Mouse (Mus musculus): ENCODE measurements at regions not wholly inside any gene's neighbourhood (a gene's known extent, or its start where the extent isn't known, plus 50 kb on each side); places are given as distances from the start of the nearest gene placed in this dataset.

DNA sequence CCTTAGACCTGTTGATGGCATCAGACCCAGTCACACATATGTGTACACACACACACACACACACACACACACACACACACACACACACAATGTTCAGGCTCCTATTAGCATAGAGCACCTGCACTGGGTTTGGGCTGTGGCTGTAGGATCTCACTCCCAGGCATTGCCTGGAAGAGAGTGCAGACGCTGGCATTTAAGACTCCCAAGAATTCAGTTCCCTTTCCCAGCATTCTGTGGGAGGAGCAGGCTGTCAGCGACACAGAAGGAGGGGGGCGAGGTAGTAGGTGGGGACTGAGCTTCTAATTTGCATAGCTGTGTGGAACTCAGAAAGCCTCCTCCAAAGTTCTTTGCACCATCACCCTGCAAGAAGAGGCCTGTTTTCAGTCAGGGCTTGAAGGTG is 374.2 kb upstream of the Fam49b start:
- in situ Hi-C loops (cut with MboI): no loop called here

GRCm38 (mm10) chr15:64434908-64435307 is 374.6 kb upstream of the Fam49b start:
- in situ Hi-C loops (cut with MboI): no loop called here

DNA sequence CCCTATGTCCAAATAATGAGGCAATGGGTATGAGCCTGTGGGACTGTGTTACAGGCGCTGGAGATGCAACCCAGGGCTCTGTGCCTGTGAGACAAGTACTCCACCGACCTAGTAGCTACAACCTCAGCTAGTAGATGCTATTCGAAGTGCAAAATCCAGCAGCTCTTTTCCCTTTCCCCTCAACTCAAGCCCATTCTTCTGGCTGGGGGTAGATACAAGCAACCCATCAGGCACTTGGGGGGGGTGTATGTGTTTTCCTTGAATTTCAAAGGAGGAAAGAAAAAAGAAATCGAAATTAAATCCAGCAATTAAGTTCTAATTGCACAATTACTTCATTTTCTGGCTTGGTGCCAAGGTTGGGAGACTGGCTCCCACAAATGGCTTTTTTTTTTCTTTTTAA is 372.4 kb upstream of the Gm21798 start:
- in situ Hi-C loops (cut with MboI): no loop called here

GRCm38 (mm10) chr15:64446411-64447072 is 371.0 kb upstream of the Gm21798 start:
- in situ Hi-C loops (cut with MboI): no loop called here

GRCm38 (mm10) chr15:64447239-64447952 is 370.1 kb upstream of the Gm21798 start:
- in situ Hi-C loops (cut with MboI): no loop called here

DNA sequence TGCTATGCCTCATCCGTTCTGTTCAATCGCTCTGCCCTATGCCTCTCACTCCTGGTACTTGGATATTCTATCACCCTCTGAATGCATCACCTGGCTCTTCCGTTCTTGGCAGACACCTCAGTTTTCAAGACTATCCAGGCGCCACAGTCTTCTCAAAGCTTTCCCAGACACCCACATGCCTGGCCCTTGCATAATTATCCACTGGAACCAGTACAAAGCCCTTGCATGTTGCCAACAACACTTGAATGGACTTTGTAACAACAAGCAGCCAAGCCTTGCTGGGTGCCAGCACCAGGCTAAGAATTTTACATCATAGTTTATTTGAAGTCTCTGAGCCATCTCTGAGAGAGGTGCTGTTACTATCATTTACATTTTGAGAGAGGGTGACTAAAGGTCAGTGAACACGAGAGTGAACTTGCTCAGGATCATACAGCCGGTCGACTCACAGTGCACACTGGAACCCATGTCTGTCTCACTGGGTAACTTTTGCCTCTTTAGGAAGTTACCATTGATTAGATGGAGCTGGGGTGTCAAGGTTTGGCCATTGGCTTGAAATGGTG is 368.8 kb upstream of the Gm21798 start:
- in situ Hi-C loops (cut with MboI): no loop called here

GRCm38 (mm10) chr15:64470743-64471142 is 346.8 kb upstream of the Gm21798 start:
- in situ Hi-C loops (cut with MboI): no loop called here

DNA sequence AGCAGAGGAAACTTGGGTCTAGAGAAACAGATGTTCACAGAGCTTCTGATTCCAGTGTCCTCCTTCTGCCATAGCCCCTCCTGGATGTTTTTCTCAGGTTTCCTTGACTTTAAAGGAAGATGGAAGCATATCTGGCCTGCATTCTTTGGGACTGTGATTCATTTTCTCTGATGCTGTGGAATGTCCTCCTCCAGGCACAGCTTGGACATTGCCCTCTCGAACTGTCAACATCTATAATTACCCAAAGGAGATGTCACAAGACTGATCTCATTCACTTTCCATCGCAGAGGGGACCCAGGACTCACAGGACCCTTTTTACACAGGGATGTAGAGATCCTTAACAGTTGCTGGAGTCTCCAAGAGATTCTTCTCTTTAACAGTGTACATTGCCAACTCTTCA is 345.9 kb upstream of the Gm21798 start:
- in situ Hi-C loops (cut with MboI): no loop called here

- in situ Hi-C loops (cut with MboI): no loop called here
These were observed 343.3 kb upstream of the Gm21798 start for GRCm38 (mm10) chr15:64474236-64474635.

DNA sequence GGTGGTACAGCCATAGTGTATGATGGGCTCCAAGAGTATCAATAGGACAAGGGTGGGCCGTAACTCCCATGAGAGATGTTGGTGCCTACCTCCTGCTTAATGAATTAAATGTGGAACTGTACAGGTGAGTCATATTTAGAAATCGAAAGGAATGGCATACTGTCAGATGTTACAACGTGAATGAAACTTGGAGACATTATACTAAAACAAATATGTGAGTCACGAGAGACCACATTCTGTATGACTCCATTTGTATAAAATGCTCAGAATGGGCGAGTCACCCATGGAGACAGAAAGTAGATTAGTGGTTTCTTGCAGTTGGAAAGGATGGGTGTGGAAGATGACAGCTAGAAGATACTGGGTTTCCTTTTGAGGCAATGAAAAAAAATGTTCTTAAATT is 340.4 kb upstream of the Gm21798 start:
- in situ Hi-C loops (cut with MboI): no loop called here

DNA sequence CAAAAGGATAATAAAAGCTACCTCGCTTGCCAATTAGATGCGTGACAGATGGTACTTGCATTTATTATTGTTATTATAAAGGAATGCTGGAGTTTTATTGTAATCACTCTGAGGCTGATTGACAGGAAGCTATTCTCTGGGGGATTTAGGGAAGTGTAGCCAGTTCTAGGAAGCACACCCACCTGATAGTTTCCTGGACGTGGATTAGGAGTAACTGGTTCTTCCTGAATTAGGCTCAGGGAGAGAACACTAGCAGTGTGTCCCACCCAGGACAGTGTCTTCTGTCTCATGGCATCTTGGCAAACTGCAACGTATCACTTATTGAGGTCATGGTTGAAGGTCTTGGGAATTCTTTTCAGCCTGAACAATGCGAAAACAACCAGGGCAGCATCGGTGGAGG is 336.9 kb upstream of the Gm21798 start:
- in situ Hi-C loops (cut with MboI): no loop called here

DNA sequence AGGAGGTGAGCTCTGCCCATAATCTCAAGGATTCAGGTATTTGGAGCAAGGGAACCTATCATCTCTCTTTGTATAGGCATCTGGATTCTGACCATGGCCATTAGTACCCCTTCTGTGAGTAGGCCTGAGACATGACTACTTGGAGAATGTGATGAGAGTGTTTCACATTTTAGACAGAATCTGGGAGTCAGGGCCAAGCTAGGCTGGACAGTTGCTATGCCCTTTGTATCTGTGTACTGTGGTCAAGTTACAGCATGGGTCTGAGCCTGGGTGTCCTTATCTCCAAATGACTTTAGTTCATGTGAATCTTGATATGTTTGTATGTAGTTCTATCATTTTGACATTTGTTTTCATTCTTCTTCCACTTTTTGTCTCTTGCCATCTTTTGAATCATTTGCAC is 336.3 kb upstream of the Gm21798 start:
- in situ Hi-C loops (cut with MboI): no loop called here

DNA sequence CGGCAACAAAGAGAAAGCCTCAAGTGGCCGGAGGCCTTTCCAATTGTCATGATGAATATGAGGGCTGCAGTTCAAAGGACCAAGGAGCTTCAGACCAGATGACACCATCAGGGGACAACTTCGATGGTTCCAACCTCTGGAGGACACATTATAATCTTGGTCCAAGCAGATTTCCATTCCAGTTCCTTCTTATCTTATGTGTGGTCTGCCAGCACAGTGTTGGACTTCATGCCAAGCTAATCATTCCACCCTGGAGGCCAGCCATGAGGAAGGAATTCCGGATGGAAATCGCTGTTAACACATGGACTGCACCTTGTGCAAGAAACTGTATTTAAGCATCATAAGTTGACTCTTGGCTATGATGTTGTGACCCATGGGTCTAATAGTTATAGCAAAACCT is 334.5 kb upstream of the Gm21798 start:
- in situ Hi-C loops (cut with MboI): no loop called here

DNA sequence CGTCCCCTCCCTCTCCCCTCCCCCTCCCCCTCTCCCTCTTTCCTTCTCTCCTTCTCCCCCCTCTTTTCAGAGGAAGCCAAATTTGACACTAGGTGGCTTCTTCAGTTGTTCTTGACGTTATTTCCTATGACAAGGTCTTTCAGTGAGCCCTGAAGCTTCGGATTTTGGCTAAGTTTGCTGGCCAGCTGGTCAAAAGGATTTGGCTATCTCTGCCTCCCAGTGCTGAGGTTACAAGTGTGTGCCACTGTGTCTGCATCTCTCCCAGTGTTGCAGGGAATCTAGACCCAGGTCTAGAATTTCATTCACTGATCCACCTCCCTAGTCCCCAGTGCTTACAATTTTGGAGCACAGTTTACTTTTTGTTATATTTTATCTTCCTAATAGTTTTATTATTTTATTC is 329.7 kb upstream of the Gm21798 start:
- in situ Hi-C loops (cut with MboI): no loop called here

DNA sequence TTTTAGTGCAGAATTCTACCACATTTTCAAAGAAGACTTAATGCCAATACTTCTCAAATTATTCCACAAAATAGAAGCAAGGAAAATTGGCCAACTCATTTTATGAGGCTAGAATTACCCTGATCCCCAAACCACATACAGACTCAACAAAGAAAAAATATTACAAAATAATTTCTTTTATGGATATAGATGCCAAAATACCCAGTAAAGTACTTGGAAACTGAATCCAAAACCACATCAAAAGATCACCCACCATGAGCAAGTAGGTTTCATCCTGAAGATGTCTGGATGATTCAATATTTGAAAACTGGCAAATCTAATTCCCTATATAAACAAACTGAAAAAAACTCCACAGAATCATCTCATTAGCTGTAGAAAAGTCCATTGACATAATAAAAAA is 316.7 kb upstream of the Gm21798 start:
- in situ Hi-C loops (cut with MboI): no loop called here

DNA sequence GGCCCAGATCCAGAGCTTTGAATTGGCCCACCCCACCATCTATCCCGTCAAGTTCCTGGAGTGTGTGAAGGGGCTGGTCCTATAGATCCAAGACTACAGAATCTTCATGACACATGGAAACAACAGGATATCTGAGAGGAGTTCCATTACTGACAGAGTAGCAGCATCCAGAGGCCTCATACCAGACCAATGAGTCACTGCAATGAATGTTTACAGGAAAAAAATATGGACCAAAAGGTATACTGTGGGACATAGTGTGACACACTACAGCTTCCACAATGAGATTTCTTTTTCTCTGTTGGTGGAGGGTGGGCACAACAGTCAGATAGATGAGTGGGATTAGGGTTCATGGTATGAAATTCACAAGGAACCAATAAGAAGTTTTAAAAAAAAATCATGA is 316.0 kb upstream of the Gm21798 start:
- in situ Hi-C loops (cut with MboI): no loop called here

- in situ Hi-C loops (cut with MboI): no loop called here
These were observed 312.7 kb upstream of the Gm21798 start for GRCm38 (mm10) chr15:64504751-64505150.

- in situ Hi-C loops (cut with MboI): no loop called here
These were observed 306.8 kb upstream of the Gm21798 start for GRCm38 (mm10) chr15:64510649-64511048.

DNA sequence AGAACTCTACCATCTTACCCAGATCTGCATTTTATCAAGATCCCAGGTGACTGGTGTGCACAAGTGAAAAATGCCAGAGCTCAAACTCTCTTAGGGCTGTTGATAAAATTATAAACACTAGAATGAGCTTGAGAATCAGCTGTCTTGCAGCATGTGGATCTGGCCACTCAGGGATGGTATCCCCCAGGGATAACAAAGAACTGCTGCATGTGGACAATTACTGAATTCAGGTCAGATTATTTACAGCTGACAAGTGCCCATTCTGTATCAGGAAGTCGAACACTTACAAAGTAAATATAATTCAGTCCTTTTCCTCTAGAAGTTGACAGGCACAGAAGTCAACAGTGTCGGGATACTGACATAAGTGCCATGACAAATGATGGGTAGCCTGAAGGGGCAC is 306.3 kb upstream of the Gm21798 start:
- in situ Hi-C loops (cut with MboI): no loop called here

DNA sequence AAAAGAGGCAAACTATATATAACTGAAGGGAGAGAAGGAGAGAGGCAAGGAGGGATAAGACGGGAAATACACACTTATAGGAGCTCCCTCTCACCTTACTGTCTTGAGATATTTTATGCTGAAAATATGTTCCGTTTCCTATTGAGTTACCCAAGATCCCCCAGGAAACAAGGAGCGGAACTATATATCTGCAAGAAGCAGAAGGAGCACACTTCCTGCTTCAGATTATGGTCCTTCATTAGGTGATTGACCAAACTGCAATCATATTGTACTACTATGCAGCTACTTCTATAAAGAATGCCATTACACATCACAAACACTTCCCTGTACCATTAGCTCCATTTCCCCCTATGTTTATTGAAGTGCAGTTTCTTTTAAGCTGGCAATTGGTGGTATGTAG is 304.9 kb upstream of the Gm21798 start:
- in situ Hi-C loops (cut with MboI): no loop called here

DNA sequence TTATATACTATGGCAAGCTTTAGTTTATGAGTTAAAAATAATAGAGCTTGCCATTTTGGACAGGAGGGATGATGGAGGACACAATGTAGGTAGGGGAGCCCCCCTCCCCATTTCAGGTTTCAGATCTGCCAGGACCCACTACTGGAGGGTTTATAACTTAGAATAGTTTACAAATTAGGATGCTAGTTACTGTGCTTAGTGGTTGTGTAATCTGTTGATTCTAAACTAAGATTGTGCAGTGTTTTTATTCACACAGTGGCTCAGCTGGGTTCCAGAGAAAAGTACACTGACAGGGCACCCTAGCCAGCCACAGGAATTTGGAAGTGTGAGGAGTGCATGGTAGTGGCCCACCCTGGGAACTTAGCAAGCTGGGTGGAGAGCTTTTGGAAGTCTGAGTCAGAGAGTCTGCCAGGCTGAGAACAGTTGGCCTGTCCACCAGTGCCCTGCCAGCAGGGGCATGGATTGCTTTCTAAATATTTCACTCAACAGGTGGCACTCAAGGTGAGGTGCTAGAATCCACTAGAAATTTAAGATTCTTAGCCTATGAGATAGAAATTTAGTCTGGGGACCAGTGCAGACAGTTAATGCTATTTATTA is 303.9 kb upstream of the Gm21798 start:
- in situ Hi-C loops (cut with MboI): no loop called here

GRCm38 (mm10) chr15:64515179-64515578 is 302.3 kb upstream of the Gm21798 start:
- in situ Hi-C loops (cut with MboI): no loop called here

DNA sequence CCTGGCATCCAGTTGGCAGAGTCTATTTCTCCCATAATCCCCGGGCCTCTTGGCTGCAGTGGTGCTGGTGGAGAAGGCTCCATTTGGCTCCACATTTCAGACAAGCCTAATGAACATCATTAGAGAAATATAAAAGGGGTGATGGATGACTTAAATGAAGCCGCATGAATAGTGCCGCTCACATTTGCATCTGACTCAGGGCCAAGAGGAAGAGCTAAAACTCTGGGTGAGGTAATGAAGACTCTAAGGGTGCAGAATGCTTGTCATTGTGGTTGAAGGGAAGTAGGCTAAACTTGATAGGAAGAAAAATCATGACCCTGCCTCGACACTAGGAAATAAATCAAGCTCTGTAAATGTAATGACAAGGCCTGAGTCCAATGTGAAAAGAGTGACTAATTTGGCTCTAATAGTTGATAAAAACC is 298.3 kb upstream of the Gm21798 start:
- in situ Hi-C loops (cut with MboI): no loop called here
